Mouse (Mus musculus): ENCODE data around the gene Gm20594. TPM values are rescaled to one million over a fixed set of nuclear protein-coding genes. Genes with fewer than 3 reads are reported as not detected.

Gene Gm20594
- not detected for total RNA-seq (2022)

DNA sequence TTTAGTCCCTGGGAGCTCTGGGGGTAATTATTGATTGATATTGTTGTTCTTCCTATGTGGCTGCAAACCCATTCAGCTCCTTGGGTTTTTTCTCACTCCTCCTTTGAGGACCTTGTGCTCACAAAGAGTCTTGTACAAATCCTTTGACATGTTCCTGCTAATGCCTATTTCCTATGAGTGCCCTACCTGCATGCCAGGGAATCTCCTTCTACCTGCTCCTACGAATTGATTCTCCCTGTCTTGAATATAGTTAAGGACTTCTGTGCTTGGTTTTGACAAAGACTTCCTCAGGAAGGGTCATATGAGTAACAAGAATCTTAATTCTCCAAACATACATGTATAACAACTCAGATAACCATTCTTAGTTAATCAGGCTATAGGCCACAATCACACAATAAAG, at the start of gene Gm20594:
Gene Gm20594 (plus strand): TSS at position 301 of the 400 bp plus-strand sequence.
- DNase-seq (ENCODE audit: low spot score in 2 of 2), result no peak

DNA sequence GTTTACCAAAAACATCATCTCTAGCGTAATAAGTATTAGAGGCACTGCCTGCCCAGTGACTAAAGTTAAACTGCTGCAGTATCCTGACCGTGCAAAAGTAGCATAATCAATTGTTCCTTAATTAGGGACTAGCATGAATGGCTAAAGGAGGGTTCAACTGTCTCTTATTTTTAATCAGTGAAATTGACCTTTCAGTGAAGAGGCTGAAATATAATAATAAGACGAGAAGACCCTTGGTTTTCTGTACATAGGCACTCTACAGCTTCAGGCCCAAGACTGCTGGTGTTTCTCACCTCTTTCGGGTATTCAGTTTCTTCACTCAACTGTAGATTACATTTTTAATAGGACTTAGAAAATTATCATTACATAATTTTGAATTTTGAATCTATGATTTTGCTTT, 398 bp downstream of the Gm20594 start:
- no peak for DNase-seq (ENCODE audit: low spot score in 2 of 2)

- no peak for DNase-seq (ENCODE audit: low spot score in 2 of 2)
Measured at GRCm38 (mm10) chr6:79833845-79834244, 16.1 kb downstream of the Gm20594 start.

- no peak for DNase-seq (ENCODE audit: low spot score in 2 of 2)
Measured at GRCm38 (mm10) chr6:79846829-79847228, 29.1 kb downstream of the Gm20594 start.

Other genes starting within 250 kb of the Gm20594 start
- gene Lrrtm4, start 201.0 kb downstream of the Gm20594 start, total RNA-seq (2022), result not detected

Measured in gastrocnemius, adult 8-10 months (tissue).